Mouse (Mus musculus) olfactory bulb, adult 2 months (tissue): ENCODE results near the gene Mad2l2.

ENCODE experiments used
- CTCF ChIP-seq: fragments of 200-500 bp; IDR thresholded peaks from 2 replicates; pipeline ENCODE4 v1.5.1; 2012; ENCODE audit warnings: low read depth, mild to moderate bottlenecking, low read length, moderate library complexity; ENCODE audit not compliant: insufficient read depth
- POLR2A ChIP-seq: fragments of 200-500 bp; IDR thresholded peaks from 2 replicates; pipeline ENCODE4 v1.6.1; 2012; ENCODE audit warnings: mild to moderate bottlenecking, low read depth, low read length, moderate library complexity; ENCODE audit not compliant: insufficient read depth

DNA sequence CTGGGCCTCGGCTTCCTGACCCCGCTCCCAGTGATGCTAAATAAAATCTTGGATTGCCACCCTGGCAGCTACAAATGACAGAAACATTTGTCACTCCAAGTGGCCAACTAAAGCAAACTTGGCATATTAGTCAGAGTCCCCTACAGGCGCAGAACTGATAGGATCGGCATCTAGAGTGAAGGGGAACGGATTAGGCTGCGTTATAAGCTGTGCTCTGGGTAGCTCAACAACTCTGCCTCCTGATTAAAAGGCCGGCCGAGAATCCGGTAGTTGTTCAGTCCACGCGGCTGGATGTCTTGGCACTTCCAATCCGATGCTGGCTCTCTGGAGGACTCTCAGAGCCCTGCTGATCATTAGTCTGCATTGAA is 44.3 kb downstream of the Mad2l2 start:
- TF ChIP-seq CTCF (no peak), POLR2A (no peak)
